Mouse (Mus musculus): ENCODE measurements around the gene Dppa2. TPM values are rescaled to one million over a fixed set of nuclear protein-coding genes. Genes with fewer than 3 reads are reported as not detected.
A peak's percentile ranks its signal among the peaks of the same experiment; 100 is the strongest.

Gene Dppa2
- polyA plus RNA-seq, 1 experiment from 2014 or later, result 0.09 TPM

GRCm38 (mm10) chr16:48360887-48361286 lies 57.2 kb downstream of the Dppa2 start:
- Histone ChIP-seq H3K4me2 (replicated peaks; ENCODE audit: low read depth) (no peak overlapping the region), H3K9ac (ENCODE audit: low read depth, low read length) (no peak overlapping the region), H3K4me3 (ENCODE audit: low read depth, low read length) (no peak overlapping the region), H3K27ac (ENCODE audit: low read depth, low read length) (no peak overlapping the region), H3K4me1 (replicated peaks; ENCODE audit: control insufficient read depth, insufficient read depth, low read length) (no peaks in the 10 kb centered on the region), H3K9me3 (ENCODE audit: control insufficient read depth) (no peaks in the 10 kb centered on the region), H3K27me3 (replicated peaks; ENCODE audit: control insufficient read depth, insufficient read depth, low read length) (no peaks in the 10 kb centered on the region), H3K36me3 (ENCODE audit: control insufficient read depth, insufficient read depth) (no peaks in the 10 kb centered on the region)
- no peak for TF ChIP-seq CTCF (IDR thresholded peaks at IDR 0.05; ENCODE audit: low read depth)
- no peak for ATAC-seq
- 90% methylated on average over 12 of the region's 12 CpGs for WGBS

GRCm38 (mm10) chr16:48366801-48367200 lies 63.1 kb downstream of the Dppa2 start:
- Histone ChIP-seq H3K4me1 (replicated peaks; ENCODE audit: control insufficient read depth, insufficient read depth, low read length) (no peaks in the 10 kb centered on the region), H3K9me3 (ENCODE audit: control insufficient read depth) (no peaks in the 10 kb centered on the region), H3K9ac (ENCODE audit: low read depth, low read length) (no peak overlapping the region), H3K4me3 (ENCODE audit: low read depth, low read length) (no peak overlapping the region), H3K27me3 (replicated peaks; ENCODE audit: control insufficient read depth, insufficient read depth, low read length) (no peaks in the 10 kb centered on the region), H3K4me2 (replicated peaks; ENCODE audit: low read depth) (no peak overlapping the region), H3K27ac (ENCODE audit: low read depth, low read length) (no peak overlapping the region), H3K36me3 (ENCODE audit: control insufficient read depth, insufficient read depth) (no peaks in the 10 kb centered on the region)
- TF ChIP-seq CTCF (IDR thresholded peaks at IDR 0.05; ENCODE audit: low read depth), result peak; percentile 52
- no peak for ATAC-seq
- WGBS, result 94% methylated on average over 5 of the region's 5 CpGs

DNA sequence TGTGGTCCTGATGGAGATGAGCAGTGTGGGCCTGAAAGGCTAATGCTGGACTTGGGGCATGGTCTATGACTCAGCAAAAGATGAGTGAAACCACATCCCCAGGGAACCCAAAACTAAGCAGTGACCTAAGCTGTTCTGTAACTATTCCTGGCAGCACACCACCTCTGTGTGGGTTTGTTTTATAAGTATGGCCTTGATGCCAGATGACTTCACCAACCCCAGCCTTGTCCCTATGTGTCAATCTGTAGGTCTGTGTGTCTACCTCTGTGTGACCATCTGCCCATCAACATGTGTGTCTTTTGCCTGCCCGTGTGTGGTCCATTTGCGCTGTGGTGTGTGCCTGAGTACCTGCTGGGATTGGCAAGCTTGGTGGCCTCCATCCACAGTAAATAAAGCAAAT lies 64.4 kb downstream of the Dppa2 start:
- TF ChIP-seq CTCF (IDR thresholded peaks at IDR 0.05; ENCODE audit: low read depth), result no peak
- H3K9me3 ChIP-seq (ENCODE audit: control insufficient read depth), result no peaks in the 10 kb centered on the region
- WGBS, result 92% methylated on average over 2 of the region's 2 CpGs
- no peaks in the 10 kb centered on the region for H3K27me3 ChIP-seq (replicated peaks; ENCODE audit: control insufficient read depth, insufficient read depth, low read length)
- H3K9ac ChIP-seq (ENCODE audit: low read depth, low read length), result no peak overlapping the region
- H3K4me3 ChIP-seq (ENCODE audit: low read depth, low read length), result no peak overlapping the region
- H3K4me1 ChIP-seq (replicated peaks; ENCODE audit: control insufficient read depth, insufficient read depth, low read length), result no peaks in the 10 kb centered on the region
- no peaks in the 10 kb centered on the region for H3K36me3 ChIP-seq (ENCODE audit: control insufficient read depth, insufficient read depth)
- H3K4me2 ChIP-seq (replicated peaks; ENCODE audit: low read depth), result no peak overlapping the region
- H3K27ac ChIP-seq (ENCODE audit: low read depth, low read length), result no peak overlapping the region
- no peak for ATAC-seq

Other genes with a start within 250 kb of the Dppa2 start
- gene Dppa4, start 20.2 kb upstream of the Dppa2 start, polyA plus RNA-seq (2015; fragmentation: Nextera tagmentation; extraction: Ambion mirVana), result not detected in 2 replicates
- gene Gm5485, start 108.5 kb downstream of the Dppa2 start, polyA plus RNA-seq (2015; fragmentation: Nextera tagmentation; extraction: Ambion mirVana), result 121 and 126 TPM in 2 replicates
- 0.09 and 0.16 TPM in 2 replicates for gene Morc1, start 127.3 kb downstream of the Dppa2 start, polyA plus RNA-seq (2015; fragmentation: Nextera tagmentation; extraction: Ambion mirVana)